Mouse (Mus musculus) monocyte, adult 59 days (primary cell): Measurements from ENCODE around the gene Ahcyl1. TPM values are rescaled to one million over a fixed set of nuclear protein-coding genes. Genes with fewer than 3 reads are reported as not detected.

Experiments
- total RNA-seq, 2 experiments: library from RNA; stranded (reverse); gene quantifications; one replicate each; pipeline ENCODE4 v1.2.4; 2023

Gene Ahcyl1
- 10 to 100 TPM; 46.5 to 58.0 TPM for total RNA-seq

GRCm38 (mm10) chr3:107695948-107696881 is at the start of gene Ahcyl1:
Gene Ahcyl1, minus strand, starts transcription at chr3:107696560.

DNA sequence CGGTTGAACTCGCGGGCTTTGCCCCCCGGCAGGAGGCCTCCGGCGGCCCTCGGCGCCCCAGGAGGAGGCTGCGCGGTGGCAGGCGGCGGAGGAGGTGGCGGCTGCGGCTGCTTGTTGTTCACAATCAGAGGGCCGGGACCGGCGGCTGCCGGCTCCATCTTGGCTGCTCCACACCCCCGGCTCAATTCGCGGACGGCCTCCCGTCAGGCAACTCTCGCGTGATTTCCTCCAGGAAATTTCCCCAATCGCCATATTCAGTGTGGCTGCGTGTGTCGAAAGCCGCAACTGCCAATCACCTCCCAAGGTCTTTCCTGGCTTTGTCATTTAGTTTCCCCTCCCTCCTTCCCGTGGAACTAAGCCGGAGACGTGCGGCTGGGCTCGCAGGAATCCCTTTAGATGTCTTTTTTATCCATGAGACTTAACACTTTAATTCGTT is 64.8 kb downstream of the Ahcyl1 start, which contains the start of gene Strip1:
Gene Strip1, minus strand, starts transcription at position 172 of the 436 bp plus-strand sequence.

DNA sequence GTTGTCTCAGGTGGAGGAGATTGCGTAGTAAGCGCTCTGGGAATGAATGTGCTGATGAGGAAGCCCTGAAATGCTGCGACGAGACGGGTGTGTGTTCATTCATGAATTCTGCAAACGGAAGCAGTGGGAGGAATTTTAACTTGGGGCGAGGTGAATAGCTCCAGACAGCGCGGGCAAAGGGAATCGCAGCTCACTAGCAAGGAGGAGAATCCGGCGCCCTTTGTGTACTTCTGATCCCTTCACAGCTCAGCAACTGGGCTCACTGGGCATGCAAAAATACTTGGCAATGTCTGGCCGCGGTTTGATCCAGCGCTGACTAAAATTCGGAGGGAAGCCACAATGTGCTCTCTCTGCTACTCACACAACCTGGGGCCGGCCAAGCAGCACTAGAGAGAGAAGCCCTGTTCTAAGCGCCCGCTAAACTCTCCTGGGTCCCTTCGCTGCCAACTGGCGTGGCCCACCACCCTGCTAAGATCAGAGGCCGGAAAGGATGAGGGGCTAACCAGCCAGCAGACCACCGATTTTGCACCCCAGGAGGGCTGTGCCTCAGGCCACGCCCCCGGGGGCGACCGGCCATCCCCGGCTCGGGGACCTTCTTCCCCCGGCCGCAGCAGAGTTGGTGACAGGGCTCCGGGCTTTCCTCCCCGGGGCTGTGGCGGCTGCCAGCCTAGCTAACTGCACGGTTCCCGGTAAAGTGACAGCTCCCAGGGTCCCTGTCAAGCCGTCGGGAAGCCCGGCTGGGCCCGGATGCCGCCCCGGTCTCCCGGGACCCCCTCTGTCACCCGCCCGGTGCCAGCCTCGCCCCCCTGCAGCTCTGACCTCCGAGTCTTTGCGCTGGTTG is 65.5 kb downstream of the Ahcyl1 start, which contains the start of gene Gm10961:
Gene Gm10961, plus strand, starts transcription at position 641 of the 841 bp plus-strand sequence.

Other genes starting within 250 kb of the Ahcyl1 start
- gene Kcnc4, start 237.0 kb downstream of the Ahcyl1 start, total RNA-seq = not detected
- not detected for gene Slc6a17, start 178.5 kb downstream of the Ahcyl1 start, total RNA-seq
- gene Ubl4b, start 141.5 kb downstream of the Ahcyl1 start, total RNA-seq = not detected
- not detected for gene Alx3, start 101.5 kb downstream of the Ahcyl1 start, total RNA-seq
- gene Gm10961, start 65.2 kb downstream of the Ahcyl1 start, total RNA-seq = not detected
- 10 to 100 TPM; 28.4 to 30.9 TPM for gene Strip1, start 64.9 kb downstream of the Ahcyl1 start, total RNA-seq
- gene Csf1, start 63.9 kb upstream of the Ahcyl1 start, total RNA-seq = 10 to 100 TPM in 1 of 2 experiments, 1 to 10 TPM in 1; 8.9 to 11.2 TPM
- not detected for gene Eps8l3, start 180.7 kb upstream of the Ahcyl1 start, total RNA-seq
- 1 to 10 TPM; 1.1 to 1.3 TPM for gene Gstm5, start 199.3 kb upstream of the Ahcyl1 start, total RNA-seq
- 1 to 10 TPM; 1.4 to 2.5 TPM for gene Gstm7, start 235.3 kb upstream of the Ahcyl1 start, total RNA-seq
- gene Gstm6, start 247.2 kb upstream of the Ahcyl1 start, total RNA-seq = not detected